In the genomic region with DNA sequence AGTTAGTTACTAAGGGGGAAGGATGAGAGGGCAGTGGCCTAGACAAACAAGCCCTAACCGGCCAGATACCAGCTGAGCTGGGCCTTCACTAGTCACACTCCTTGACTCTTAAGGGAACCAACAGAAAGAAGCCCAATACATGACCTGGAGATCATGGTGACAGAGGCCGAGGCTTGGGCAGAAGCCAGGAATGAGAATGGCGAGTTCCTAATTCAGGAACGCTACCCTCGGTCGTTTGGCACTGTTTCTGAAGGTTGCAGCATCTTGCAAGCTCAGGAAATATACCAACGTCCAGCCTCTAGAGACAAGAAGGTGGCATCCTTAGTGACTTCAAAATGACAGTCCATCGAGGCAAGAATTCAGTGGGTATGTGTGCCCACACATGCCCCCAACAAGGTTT, we compare ENCODE assay signal across 9 mouse cellular contexts.
"Had no signal": no experiment of that assay in that cellular context is flagged by ENCODE, and none has a peak within 500 bp of the region (broad histone marks: within the 10 kb centered on the region; RNA-seq: fewer than 3 reads in every experiment).

No protein-coding gene starts in this region.

- H3K4me3 ChIP-seq: kidney, embryonic 15.5 days; limb, embryonic 13.5 days; midbrain, embryonic 12.5 days; stomach, embryonic 15.5 days had no signal

- H3K9me3 ChIP-seq: kidney, embryonic 15.5 days; limb, embryonic 13.5 days; midbrain, embryonic 12.5 days; stomach, embryonic 15.5 days had no signal

- DNase-seq: kidney, postnatal 14 days; lung, adult 18-20 months; right cerebral cortex, postnatal 14 days; thymus, adult 2 months; thymus, postnatal 25 days had no signal
